Mouse (Mus musculus) activated CD4-positive, CD25-positive, alpha-beta regulatory T cell, adult 4 months (primary cell): ENCODE data around the gene Pbxip1. TPM values are rescaled to one million over a fixed set of nuclear protein-coding genes. Genes with fewer than 3 reads are reported as not detected.

Experiments
- ATAC-seq: one replicate; pipeline ENCODE4 v1.8.0; 2017
- polyA plus RNA-seq, 2 experiments: library from polyadenylated mRNA; unstranded; fragments of 100-300 nt; shearing (Covaris generic); gene quantifications; one replicate each; pipeline ENCODE4 v1.2.1; 2017

The Pbxip1 gene
- 10 to 100 TPM; 35.6 to 47.3 TPM for polyA plus RNA-seq

GRCm38 (mm10) chr3:89436176-89437113, at the start of gene Pbxip1:
Gene Pbxip1, plus strand, starts transcription at chr3:89436706.
- ATAC-seq = peak; percentile 71

GRCm38 (mm10) chr3:89387632-89388031, 48.9 kb upstream of the Pbxip1 start:
- ATAC-seq = no peak

- no peak for ATAC-seq
Measured at GRCm38 (mm10) chr3:89388134-89388881, 48.2 kb upstream of the Pbxip1 start.

- ATAC-seq = peak; percentile 30
Measured at GRCm38 (mm10) chr3:89388901-89389740, 47.4 kb upstream of the Pbxip1 start.

- no peak for ATAC-seq
Measured at GRCm38 (mm10) chr3:89390111-89390515, 46.4 kb upstream of the Pbxip1 start.

- no peak for ATAC-seq
Measured at GRCm38 (mm10) chr3:89390699-89391662, 45.5 kb upstream of the Pbxip1 start.

GRCm38 (mm10) chr3:89391663-89392511, 44.6 kb upstream of the Pbxip1 start:
- no peak for ATAC-seq

- ATAC-seq = no peak
Measured at GRCm38 (mm10) chr3:89392871-89393311, 43.6 kb upstream of the Pbxip1 start.

- ATAC-seq = peak; percentile 79
Measured at GRCm38 (mm10) chr3:89393605-89394004, 42.9 kb upstream of the Pbxip1 start.

GRCm38 (mm10) chr3:89394006-89394893, 42.3 kb upstream of the Pbxip1 start, which contains the start of gene Zbtb7b:
Gene Zbtb7b, minus strand, starts transcription at chr3:89394776.
- ATAC-seq = peak; percentile 8

- ATAC-seq = no peak
Measured at GRCm38 (mm10) chr3:89394894-89395256, 41.6 kb upstream of the Pbxip1 start.

- ATAC-seq = no peak
Measured at GRCm38 (mm10) chr3:89395419-89395805, 41.1 kb upstream of the Pbxip1 start.

GRCm38 (mm10) chr3:89395806-89396653, 40.5 kb upstream of the Pbxip1 start:
- ATAC-seq = no peak

GRCm38 (mm10) chr3:89396654-89397005, 39.9 kb upstream of the Pbxip1 start:
- no peak for ATAC-seq

- no peak for ATAC-seq
Measured at GRCm38 (mm10) chr3:89401329-89401728, 35.2 kb upstream of the Pbxip1 start.

GRCm38 (mm10) chr3:89402693-89403092, 33.8 kb upstream of the Pbxip1 start, which contains the start of gene Lenep:
Gene Lenep, minus strand, starts transcription at chr3:89402793.
- ATAC-seq = no peak

GRCm38 (mm10) chr3:89406887-89407286, 29.6 kb upstream of the Pbxip1 start:
- ATAC-seq = no peak

GRCm38 (mm10) chr3:89408448-89408847, 28.1 kb upstream of the Pbxip1 start:
- no peak for ATAC-seq
